Mouse (Mus musculus): Measurements from ENCODE around the gene Prss30. TPM values are rescaled to one million over a fixed set of nuclear protein-coding genes. Genes with fewer than 3 reads are reported as not detected.

The Prss30 gene
- total RNA-seq, 2 experiments from 2014 or later, result 0.30 TPM; not detected in 1

- DNase-seq (ENCODE audit: extremely low spot score in 1 of 2, low spot score in 2 of 2), result peak; percentile 41 to 87
- intact Hi-C loops (cut with DNase I), result no loop called here
Measured at GRCm38 (mm10) chr17:23925090-23925493, 55.3 kb downstream of the Prss30 start.

- peak; percentile 79 to 93 for DNase-seq (ENCODE audit: extremely low spot score in 1 of 2, low spot score in 2 of 2)
- intact Hi-C loops (cut with DNase I), result loop anchor here (5.0 kb wide), 1 partner anchor 42 kb away; the partner anchor contains the start of genes Dcpp1 and Dcpp2
Measured at GRCm38 (mm10) chr17:23924531-23925007, 55.8 kb downstream of the Prss30 start.

Small RNAs within 50 kb of the gene (microRNA-seq; reads per million reads assigned to microRNA genes)
- not detected for gene Gm27700

Other genes with a start within 250 kb of the Prss30 start
- gene Paqr4, start 239.7 kb downstream of the Prss30 start, total RNA-seq (2021), result 10 to 100 TPM; 55.8 to 57.7 TPM
- under 1 TPM in 1 of 2 experiments, not detected in 1; 0.36 TPM for gene Kremen2, start 234.7 kb downstream of the Prss30 start, total RNA-seq (2021)
- gene Flywch1, start 209.0 kb downstream of the Prss30 start, total RNA-seq (2021), result 100 to 1,000 TPM; 125 to 133 TPM
- 10 to 100 TPM; 26.9 to 32.1 TPM for gene Flywch2, start 194.5 kb downstream of the Prss30 start, total RNA-seq (2021)
- gene Srrm2, start 190.0 kb downstream of the Prss30 start, total RNA-seq (2021), result 100 to 1,000 TPM; 555 to 572 TPM
- gene Elob, start 151.4 kb downstream of the Prss30 start, total RNA-seq (2021), result 100 to 1,000 TPM; 389 to 390 TPM
- gene Prss33, start 144.5 kb downstream of the Prss30 start, total RNA-seq (2021), result not detected
- gene Prss32, start 136.7 kb downstream of the Prss30 start, total RNA-seq (2021), result not detected
- gene Prss41, start 136.4 kb downstream of the Prss30 start, total RNA-seq (2021), result 1 to 10 TPM; 1.9 to 2.8 TPM
- not detected for gene Prss21, start 112.5 kb downstream of the Prss30 start, total RNA-seq (2021)
- gene Dcpp1, start 99.7 kb downstream of the Prss30 start, total RNA-seq (2021), result not detected
- gene Dcpp2, start 99.7 kb downstream of the Prss30 start, total RNA-seq (2021), result not detected
- not detected for gene Dcpp3, start 63.1 kb downstream of the Prss30 start, total RNA-seq (2021)
- gene Sbp, start 38.9 kb downstream of the Prss30 start, total RNA-seq (2021), result not detected
- gene Sbpl, start 25.3 kb downstream of the Prss30 start, total RNA-seq (2021), result not detected
- gene Prss22, start 17.5 kb upstream of the Prss30 start, total RNA-seq (2021), result under 1 TPM; 0.53 to 0.69 TPM
- gene Prss27, start 57.6 kb upstream of the Prss30 start, total RNA-seq (2021), result not detected
- 10 to 100 TPM; 51.9 to 56.8 TPM for gene Kctd5, start 92.9 kb upstream of the Prss30 start, total RNA-seq (2021)
- gene Pdpk1, start 170.4 kb upstream of the Prss30 start, total RNA-seq (2021), result 10 to 100 TPM; 75.3 to 81.9 TPM
- gene Amdhd2, start 183.2 kb upstream of the Prss30 start, total RNA-seq (2021), result 10 to 100 TPM; 33.3 to 36.0 TPM
- 1,000 to 10,000 TPM; 1,322 to 1,387 TPM for gene Atp6v0c, start 189.1 kb upstream of the Prss30 start, total RNA-seq (2021)
- gene Tbc1d24, start 225.0 kb upstream of the Prss30 start, total RNA-seq (2021), result 10 to 100 TPM; 70.4 to 74.8 TPM
- gene Ntn3, start 229.0 kb upstream of the Prss30 start, total RNA-seq (2021), result 10 to 100 TPM; 13.1 to 14.4 TPM
- 10 to 100 TPM in 1 of 2 experiments, 1 to 10 TPM in 1; 8.9 to 10.4 TPM for gene Tedc2, start 240.3 kb upstream of the Prss30 start, total RNA-seq (2021)